Mouse (Mus musculus): ENCODE measurements at regions not wholly inside any gene's neighbourhood (a gene's known extent, or its start where the extent isn't known, plus 50 kb on each side); places are given as distances from the start of the nearest gene placed in this dataset.

- Histone ChIP-seq H3K4me3 (ENCODE audit: inconsistent target) (no peak overlapping the region), H3K36me3 (ENCODE audit: inconsistent target) (no peaks in the 10 kb centered on the region), H3K79me2 (ENCODE audit: inconsistent target) (no peaks in the 10 kb centered on the region), H3K27ac (no peak overlapping the region)
- 85% methylated on average over 4 of the region's 4 CpGs for WGBS (ENCODE audit: missing documents)
Measured at GRCm38 (mm10) chr3:133751565-133751964, 206.6 kb upstream of the Tet2 start.

- Histone ChIP-seq H3K79me2 (ENCODE audit: inconsistent target) (no peaks in the 10 kb centered on the region), H3K4me3 (ENCODE audit: inconsistent target) (no peak overlapping the region), H3K36me3 (ENCODE audit: inconsistent target) (no peaks in the 10 kb centered on the region), H3K27ac (no peak overlapping the region)
- WGBS (ENCODE audit: missing documents), result 89% methylated on average over 3 of the region's 3 CpGs
Measured at GRCm38 (mm10) chr3:133753041-133753440, 208.1 kb upstream of the Tet2 start.

- no peak overlapping the region for H3K4me3 ChIP-seq (ENCODE audit: inconsistent target)
- H3K27ac ChIP-seq, result no peak overlapping the region
- no peaks in the 10 kb centered on the region for H3K79me2 ChIP-seq (ENCODE audit: inconsistent target)
- no peaks in the 10 kb centered on the region for H3K36me3 ChIP-seq (ENCODE audit: inconsistent target)
- 13% methylated on average over 14 of the region's 14 CpGs for WGBS (ENCODE audit: missing documents)
Measured at GRCm38 (mm10) chr3:133754006-133754910, 209.3 kb upstream of the Tet2 start.

GRCm38 (mm10) chr3:133754911-133755259 is 209.9 kb upstream of the Tet2 start:
- no peak overlapping the region for H3K4me3 ChIP-seq (ENCODE audit: inconsistent target)
- 16% methylated on average over 3 of the region's 3 CpGs for WGBS (ENCODE audit: missing documents)

GRCm38 (mm10) chr3:133757756-133758420 is 212.9 kb upstream of the Tet2 start:
- Histone ChIP-seq H3K79me2 (ENCODE audit: inconsistent target) (no peaks in the 10 kb centered on the region), H3K36me3 (ENCODE audit: inconsistent target) (no peaks in the 10 kb centered on the region), H3K27ac (peak overlapping the region; percentile 45), H3K4me3 (ENCODE audit: inconsistent target) (no peak overlapping the region)
- 15% methylated on average over 12 of the region's 12 CpGs for WGBS (ENCODE audit: missing documents)

More at GRCm38 (mm10) chr3:133754911-133755259, 209.9 kb upstream of the Tet2 start:
- Histone ChIP-seq H3K36me3 (ENCODE audit: inconsistent target) (no peaks in the 10 kb centered on the region), H3K27ac (no peak overlapping the region), H3K79me2 (ENCODE audit: inconsistent target) (no peaks in the 10 kb centered on the region)

- WGBS (ENCODE audit: missing documents), result 7% methylated on average over 4 of the region's 4 CpGs
- no peaks in the 10 kb centered on the region for H3K36me3 ChIP-seq (ENCODE audit: inconsistent target)
- no peaks in the 10 kb centered on the region for H3K79me2 ChIP-seq (ENCODE audit: inconsistent target)
- H3K4me3 ChIP-seq (ENCODE audit: inconsistent target), result no peak overlapping the region
- peak overlapping the region; percentile 45 for H3K27ac ChIP-seq
Measured at GRCm38 (mm10) chr3:133758421-133758820, 213.5 kb upstream of the Tet2 start.

GRCm38 (mm10) chr3:133759611-133760010 is 214.7 kb upstream of the Tet2 start:
- Histone ChIP-seq H3K27ac (no peak overlapping the region), H3K4me3 (ENCODE audit: inconsistent target) (no peak overlapping the region), H3K79me2 (ENCODE audit: inconsistent target) (no peaks in the 10 kb centered on the region), H3K36me3 (ENCODE audit: inconsistent target) (no peaks in the 10 kb centered on the region)
- 94% methylated on average over 2 of the region's 2 CpGs for WGBS (ENCODE audit: missing documents)

GRCm38 (mm10) chr3:133760221-133760620 is 215.3 kb upstream of the Tet2 start:
- H3K27ac ChIP-seq, result no peak overlapping the region
- WGBS (ENCODE audit: missing documents), result 77% methylated on average over 1 of the region's 1 CpGs
- no peaks in the 10 kb centered on the region for H3K36me3 ChIP-seq (ENCODE audit: inconsistent target)
- no peaks in the 10 kb centered on the region for H3K79me2 ChIP-seq (ENCODE audit: inconsistent target)
- no peak overlapping the region for H3K4me3 ChIP-seq (ENCODE audit: inconsistent target)

GRCm38 (mm10) chr3:133763721-133764120 is 218.8 kb upstream of the Tet2 start:
- Histone ChIP-seq H3K27ac (no peak overlapping the region), H3K4me3 (ENCODE audit: inconsistent target) (no peak overlapping the region), H3K79me2 (ENCODE audit: inconsistent target) (no peaks in the 10 kb centered on the region), H3K36me3 (ENCODE audit: inconsistent target) (no peaks in the 10 kb centered on the region)

- Histone ChIP-seq H3K27ac (no peak overlapping the region), H3K36me3 (ENCODE audit: inconsistent target) (no peaks in the 10 kb centered on the region), H3K79me2 (ENCODE audit: inconsistent target) (no peaks in the 10 kb centered on the region), H3K4me3 (ENCODE audit: inconsistent target) (no peak overlapping the region)
- WGBS (ENCODE audit: missing documents), result 91% methylated on average over 2 of the region's 2 CpGs
Measured at GRCm38 (mm10) chr3:133773490-133773889, 228.6 kb upstream of the Tet2 start.

GRCm38 (mm10) chr3:133774229-133774628 is 229.3 kb upstream of the Tet2 start:
- Histone ChIP-seq H3K79me2 (ENCODE audit: inconsistent target) (no peaks in the 10 kb centered on the region), H3K27ac (no peak overlapping the region), H3K4me3 (ENCODE audit: inconsistent target) (no peak overlapping the region), H3K36me3 (ENCODE audit: inconsistent target) (no peaks in the 10 kb centered on the region)
- 75% methylated on average over 3 of the region's 3 CpGs for WGBS (ENCODE audit: missing documents)

GRCm38 (mm10) chr3:133776013-133776412 is 231.1 kb upstream of the Tet2 start:
- Histone ChIP-seq H3K4me3 (ENCODE audit: inconsistent target) (no peak overlapping the region), H3K79me2 (ENCODE audit: inconsistent target) (no peaks in the 10 kb centered on the region), H3K27ac (no peak overlapping the region), H3K36me3 (ENCODE audit: inconsistent target) (no peaks in the 10 kb centered on the region)
- WGBS (ENCODE audit: missing documents), result 6% methylated on average over 2 of the region's 4 CpGs

GRCm38 (mm10) chr3:133779161-133779789 is 234.3 kb upstream of the Tet2 start:
- Histone ChIP-seq H3K27ac (no peak overlapping the region), H3K79me2 (ENCODE audit: inconsistent target) (no peaks in the 10 kb centered on the region), H3K4me3 (ENCODE audit: inconsistent target) (no peak overlapping the region), H3K36me3 (ENCODE audit: inconsistent target) (no peaks in the 10 kb centered on the region)
- 79% methylated on average over 2 of the region's 2 CpGs for WGBS (ENCODE audit: missing documents)

- H3K36me3 ChIP-seq (ENCODE audit: inconsistent target), result no peaks in the 10 kb centered on the region
- H3K4me3 ChIP-seq (ENCODE audit: inconsistent target), result no peak overlapping the region
- WGBS (ENCODE audit: missing documents), result 90% methylated on average over 1 of the region's 1 CpGs
- H3K27ac ChIP-seq, result no peak overlapping the region
- no peaks in the 10 kb centered on the region for H3K79me2 ChIP-seq (ENCODE audit: inconsistent target)
Measured at GRCm38 (mm10) chr3:133783060-133783459, 238.1 kb upstream of the Tet2 start.

GRCm38 (mm10) chr3:133791361-133791760 is 246.4 kb upstream of the Tet2 start:
- Histone ChIP-seq H3K36me3 (ENCODE audit: inconsistent target) (no peaks in the 10 kb centered on the region), H3K27ac (no peak overlapping the region), H3K4me3 (ENCODE audit: inconsistent target) (no peak overlapping the region), H3K79me2 (ENCODE audit: inconsistent target) (no peaks in the 10 kb centered on the region)
- WGBS (ENCODE audit: missing documents), result 71% methylated on average over 1 of the region's 2 CpGs

Data from macrophage (primary cell).